Mouse (Mus musculus) liver, embryonic 14.5 days (tissue): ENCODE measurements around the gene Hapln4. TPM values are rescaled to one million over a fixed set of nuclear protein-coding genes. Genes with fewer than 3 reads are reported as not detected.
A peak's percentile ranks its signal among the peaks of the same experiment; 100 is the strongest.
"Not testable (repeated sequence)": the region's sequence is repeated elsewhere in the genome, so short reads cannot be mapped to it uniquely, and the experiment has no call there.

ENCODE experiments used
- ATAC-seq: fragments of 200-750 bp; cut with Nextera tagmentation; 2 replicates; pipeline ENCODE4 v1.8.0; 2017; ENCODE audit warnings: moderate number of reproducible peaks, mild to moderate bottlenecking, moderate library complexity; ENCODE audit not compliant: insufficient read depth
- DNase-seq, 3 experiments: peaks; one replicate each; pipeline ENCODE4 v3.0.0-alpha.2; 2012 to 2013; ENCODE audit warnings: low read depth in 3 of 3, low spot score in 3 of 3
- H3K27ac ChIP-seq: fragments of 300-500 bp; sonication (generic); 2 replicates; pipeline ENCODE4 v1.5.1; 2014; ENCODE audit warnings: moderate library complexity, mild to moderate bottlenecking, control low read depth, inconsistent platforms
- H3K27me3 ChIP-seq: fragments of 300-500 bp; sonication (generic); 2 replicates; pipeline ENCODE4 v1.6.1; 2014; ENCODE audit warnings: mild to moderate bottlenecking, low read length, moderate library complexity; ENCODE audit not compliant: control insufficient read depth, insufficient read depth
- H3K36me3 ChIP-seq: fragments of 300-500 bp; sonication (generic); replicated peaks from 2 replicates; pipeline ENCODE4 v1.6.1; 2014; ENCODE audit warnings: low read depth; ENCODE audit not compliant: control insufficient read depth, insufficient read depth
- H3K4me1 ChIP-seq, 2 experiments: fragments of 200-500 bp in 1 of 2; fragments of 300-500 bp in 1 of 2; sonication (generic) in 1 of 2; replicated peaks; 2 replicates each; pipeline ENCODE4 v1.6.1; 2012 to 2014; ENCODE audit warnings: antibody characterized with exemption in 1 of 2, inconsistent platforms in 1 of 2, low read length in 1 of 2; ENCODE audit not compliant: control insufficient read depth in 2 of 2, insufficient read depth in 2 of 2
- H3K4me2 ChIP-seq: fragments of 300-500 bp; sonication (generic); 2 replicates; pipeline ENCODE4 v1.6.1; 2014; ENCODE audit warnings: low read depth, mild to moderate bottlenecking, control low read depth, moderate library complexity
- H3K4me3 ChIP-seq, 2 experiments: fragments of 200-500 bp in 1 of 2; fragments of 300-500 bp in 1 of 2; sonication (generic) in 1 of 2; 2 replicates each; pipeline ENCODE4 v1.5.1; 2012 to 2014; ENCODE audit warnings: low read depth in 2 of 2, low read length in 2 of 2, mild to moderate bottlenecking in 2 of 2, control low read depth in 1 of 2, inconsistent platforms in 1 of 2, moderate library complexity in 1 of 2; ENCODE audit not compliant: insufficient read depth in 1 of 2
- H3K9ac ChIP-seq: fragments of 300-500 bp; sonication (generic); replicated peaks from 2 replicates; pipeline ENCODE4 v1.6.1; 2014; ENCODE audit warnings: mild to moderate bottlenecking, control low read depth, moderate library complexity
- H3K9me3 ChIP-seq: fragments of 300-500 bp; sonication (generic); 2 replicates; pipeline ENCODE4 v1.6.1; 2016; ENCODE audit warnings: low read length, mixed read lengths; ENCODE audit not compliant: control insufficient read depth
- CTCF ChIP-seq: IDR thresholded peaks from 2 replicates; pipeline ENCODE4 v1.5.1; 2016; ENCODE audit warnings: antibody characterized with exemption, low read depth, control low read depth
- EP300 ChIP-seq: IDR thresholded peaks from 2 replicates; pipeline ENCODE4 v1.6.1; 2016; ENCODE audit warnings: antibody characterized with exemption, low read depth
- WGBS: fragments of 180-500 bp; shearing (Covaris S2); extraction: QIAGEN DNeasy Blood & Tissue Kit; methylation state at CpG from one replicate; pipeline ENCODE4 v1.1.7; 2014; ENCODE audit not compliant: insufficient replicate concordance; 5-methylcytosine and 5-hydroxymethylcytosine counted together
- polyA plus RNA-seq, 2 experiments: library from polyadenylated mRNA; depleted of rRNA in 1 of 2; stranded (reverse) in 1 of 2; unstranded in 1 of 2; fragments of >200 nt; fragmentation: Nextera tagmentation in 1 of 2; extraction: Ambion mirVana in 1 of 2; gene quantifications; 2 replicates each; pipeline versions ENCODE4 v1.2.1 to v1.2.3; 2012 to 2014

Hapln4 gene
- polyA plus RNA-seq, 2 experiments: 0.06 TPM; not detected in 1

GRCm38 (mm10) chr8:70043996-70044395 is 39.3 kb upstream of the Hapln4 start:
- peak overlapping the region in 1 of 2 experiments; percentile 83; a peak in 2 of 4 replicates for H3K4me3 ChIP-seq
- DNase-seq (no peak), ATAC-seq (no peak)
- 64% methylated on average over 5 of the region's 5 CpGs for WGBS
- TF ChIP-seq EP300: no peak
- TF ChIP-seq CTCF: no peak
- peak overlapping the region; percentile 93 for H3K4me2 ChIP-seq
- H3K4me1 ChIP-seq: peaks cover 19 to 29% of the 10 kb centered on the region in 2 experiments
- no peaks in the 10 kb centered on the region for H3K27me3 ChIP-seq
- peaks cover 4% of the 10 kb centered on the region; the same call in 1 of the 2 replicates for H3K36me3 ChIP-seq
- no peak overlapping the region for H3K27ac ChIP-seq
- peak overlapping the region; percentile 85 for H3K9ac ChIP-seq
- no peaks in the 10 kb centered on the region for H3K9me3 ChIP-seq

DNA sequence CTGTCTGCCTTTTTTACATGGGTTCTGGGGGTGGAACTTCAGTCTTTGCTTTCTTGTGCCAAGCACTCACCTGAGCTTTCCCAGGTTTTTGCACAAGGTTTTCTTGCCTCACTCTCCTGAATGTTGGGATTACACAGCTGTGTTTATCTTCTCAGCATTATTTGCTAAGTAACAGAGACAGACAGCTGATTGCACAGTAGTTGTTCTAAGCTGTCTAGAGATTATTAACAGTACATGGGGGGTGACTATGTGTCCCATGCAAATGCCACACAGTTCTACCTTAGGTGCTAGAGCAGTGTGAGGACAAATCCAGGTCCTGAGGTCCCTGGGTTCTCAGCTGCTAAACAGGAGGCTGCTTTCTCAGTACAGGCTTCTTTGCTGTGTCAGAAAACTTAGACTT is 33.6 kb upstream of the Hapln4 start:
- Histone ChIP-seq H3K36me3 (peaks cover 22% of the 10 kb centered on the region), H3K4me3 (no peak overlapping the region), H3K4me2 (no peak overlapping the region), H3K9ac (no peak overlapping the region), H3K27me3 (no peaks in the 10 kb centered on the region), H3K4me1 (no peaks in the 10 kb centered on the region), H3K9me3 (no peaks in the 10 kb centered on the region), H3K27ac (no peak overlapping the region)
- ATAC-seq: no peak
- TF ChIP-seq CTCF (no peak), EP300 (no peak)
- no peak for DNase-seq

DNA sequence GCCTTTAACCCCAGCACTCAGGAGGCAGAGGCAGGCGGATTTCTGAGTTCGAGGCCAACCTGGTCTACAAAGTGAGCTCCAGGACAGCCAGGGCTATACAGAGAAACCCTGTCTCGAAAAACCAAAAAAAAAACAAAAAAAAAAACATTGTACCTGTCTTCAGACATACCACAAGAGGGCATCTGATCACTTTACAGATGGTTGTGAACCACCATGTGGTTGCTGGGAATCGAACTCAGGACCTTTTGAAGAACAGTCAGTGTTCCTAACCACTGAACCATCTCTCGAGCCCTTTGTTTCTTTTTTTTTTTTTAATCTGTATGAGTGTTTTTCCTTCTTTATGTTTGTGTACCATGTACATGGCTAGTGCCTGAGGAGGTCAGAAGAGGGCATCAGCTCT is 32.8 kb upstream of the Hapln4 start:
- H3K9me3 ChIP-seq, H3K4me2 ChIP-seq, H3K27ac ChIP-seq, H3K9ac ChIP-seq, DNase-seq, ATAC-seq, H3K27me3 ChIP-seq, H3K4me1 ChIP-seq, H3K4me3 ChIP-seq: not testable (repeated sequence)
- peaks cover 28% of the 10 kb centered on the region for H3K36me3 ChIP-seq
- 74% methylated on average over 5 of the region's 5 CpGs for WGBS

DNA sequence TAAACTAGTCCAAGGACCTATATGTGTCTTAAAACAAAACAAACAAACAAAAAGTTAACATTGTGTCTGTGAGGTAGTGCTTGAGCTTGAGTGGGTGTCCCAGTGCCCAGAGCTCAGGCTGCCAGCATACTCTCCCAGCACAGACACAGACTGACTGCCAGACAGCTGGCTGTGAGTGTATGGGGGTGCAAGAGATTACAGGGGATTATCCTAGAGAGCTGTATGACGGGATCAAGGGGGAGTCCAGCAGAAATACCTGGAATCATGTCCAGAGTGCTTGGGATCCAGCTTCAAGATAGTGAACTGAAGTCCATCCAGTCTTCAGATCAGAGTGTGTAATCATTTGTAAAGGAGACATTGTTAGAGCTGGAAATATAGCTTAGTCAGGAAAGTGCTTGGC is 25.5 kb upstream of the Hapln4 start:
- Histone ChIP-seq H3K4me2 (no peak overlapping the region), H3K27ac (no peak overlapping the region), H3K9me3 (no peaks in the 10 kb centered on the region), H3K36me3 (peaks cover 41% of the 10 kb centered on the region), H3K9ac (no peak overlapping the region), H3K27me3 (no peaks in the 10 kb centered on the region), H3K4me1 (no peaks in the 10 kb centered on the region), H3K4me3 (no peak overlapping the region)
- TF ChIP-seq CTCF (no peak), EP300 (no peak)
- WGBS: 76% methylated on average over 1 of the region's 1 CpGs
- no peak for ATAC-seq
- no peak for DNase-seq

DNA sequence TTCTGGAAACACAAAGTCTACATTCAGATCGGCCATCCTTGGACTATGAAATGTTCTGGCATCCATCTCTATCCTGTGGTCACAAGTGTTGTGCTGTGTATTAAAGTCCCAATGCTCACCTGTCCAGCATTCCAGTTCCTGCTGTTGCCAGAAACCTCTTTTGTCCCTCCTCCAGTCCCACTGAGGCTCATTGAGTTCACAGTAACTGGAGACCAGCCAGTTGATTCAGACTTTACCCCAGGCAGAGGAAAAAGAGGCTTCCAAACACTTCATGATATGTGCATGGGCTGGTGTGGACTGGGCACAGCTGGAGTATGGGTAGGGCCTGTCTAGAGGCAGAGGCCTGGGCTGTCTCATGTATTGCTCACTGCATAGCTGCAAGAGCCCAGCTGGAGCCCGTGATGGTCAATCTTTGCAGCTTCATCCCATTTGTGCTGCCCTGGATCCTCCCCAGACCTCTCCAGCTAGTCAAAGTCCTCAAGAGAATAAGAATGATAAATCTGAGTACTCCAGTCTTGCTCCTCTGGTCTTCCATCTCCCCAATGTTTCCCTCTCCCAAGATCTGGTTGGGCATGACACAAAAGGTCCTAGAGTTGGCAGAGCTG is 11.3 kb upstream of the Hapln4 start:
- Histone ChIP-seq H3K4me3 (no peak overlapping the region), H3K9me3 (no peaks in the 10 kb centered on the region), H3K27me3 (no peaks in the 10 kb centered on the region), H3K9ac (no peak overlapping the region), H3K4me2 (no peak overlapping the region; the same call in 1 of the 2 replicates), H3K4me1 (peaks cover 0 to 12% of the 10 kb centered on the region in 2 experiments; a peak in 2 of 4 replicates), H3K36me3 (no peaks in the 10 kb centered on the region; the same call in none of the 2 replicates), H3K27ac (no peak overlapping the region)
- WGBS: 75% methylated on average over 2 of the region's 2 CpGs
- ATAC-seq (no peak), DNase-seq (no peak)
- TF ChIP-seq CTCF: no peak
- TF ChIP-seq EP300: no peak
